Mouse (Mus musculus) hindbrain, embryonic 15.5 days (tissue): ENCODE data around the gene Gabrr1. TPM values are rescaled to one million over a fixed set of nuclear protein-coding genes. Genes with fewer than 3 reads are reported as not detected.

Experiments
- polyA plus RNA-seq: library from polyadenylated mRNA; unstranded; fragments of >200 nt; fragmentation: Nextera tagmentation; extraction: Ambion mirVana; gene quantifications from 2 replicates; pipeline ENCODE4 v1.2.1, GENCODE M21; 2015

Gene Gabrr1
- polyA plus RNA-seq, 1 experiment from 2014 or later: 0.23 TPM

Other genes with a start within 250 kb of the Gabrr1 start
- gene Ankrd6, start 181.7 kb upstream of the Gabrr1 start, polyA plus RNA-seq: 23.4 and 26.9 TPM in 2 replicates
- gene Rragd, start 149.5 kb upstream of the Gabrr1 start, polyA plus RNA-seq: 32.5 and 37.1 TPM in 2 replicates
- gene Ube2j1, start 101.1 kb upstream of the Gabrr1 start, polyA plus RNA-seq: 67.8 and 71.3 TPM in 2 replicates
- 0.28 and 0.34 TPM in 2 replicates for gene Gabrr2, start 69.5 kb upstream of the Gabrr1 start, polyA plus RNA-seq
- gene Pm20d2, start 57.2 kb downstream of the Gabrr1 start, polyA plus RNA-seq: 2.4 and 2.5 TPM in 2 replicates
- gene Srsf12, start 76.5 kb downstream of the Gabrr1 start, polyA plus RNA-seq: 60.7 and 65.2 TPM in 2 replicates
- 56.7 and 57.7 TPM in 2 replicates for gene Pnrc1, start 157.6 kb downstream of the Gabrr1 start, polyA plus RNA-seq
- gene Rngtt, start 177.8 kb downstream of the Gabrr1 start, polyA plus RNA-seq: 19.0 and 19.3 TPM in 2 replicates